Mouse (Mus musculus): Measurements from ENCODE around the gene Ccna1. TPM values are rescaled to one million over a fixed set of nuclear protein-coding genes. Genes with fewer than 3 reads are reported as not detected.

The Ccna1 gene
- polyA plus RNA-seq, 1 experiment from 2014 or later, result 2.9 TPM

DNA sequence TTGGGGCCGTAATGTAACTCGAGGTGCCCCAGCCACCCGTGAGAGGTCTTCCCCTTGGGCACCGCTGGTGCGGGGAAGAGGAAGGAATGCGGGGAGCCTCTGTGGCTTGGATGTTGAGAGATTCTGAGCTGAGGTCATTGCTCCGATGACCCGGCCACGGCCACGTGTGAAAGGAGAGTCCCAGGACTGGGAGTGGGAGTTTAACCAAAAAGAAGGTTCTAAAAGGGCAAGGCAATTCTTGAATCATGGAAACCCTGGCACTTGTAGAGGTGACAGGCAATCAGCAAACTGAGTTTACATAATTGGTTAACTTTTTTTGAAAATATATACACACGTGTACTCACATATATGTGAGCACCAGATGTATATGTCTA is 433 bp upstream of the Ccna1 start:
- peaks cover 62% of the 10 kb centered on the region for H3K27me3 ChIP-seq (ENCODE audit: insufficient read depth, poor library complexity, severe bottlenecking)
- H3K27ac ChIP-seq, result peak overlapping the region; percentile 82
- 7% methylated on average over 11 of the region's 11 CpGs for WGBS
- DNase-seq (ENCODE audit: low spot score), result no peak
- peak overlapping the region; percentile 76 for H3K4me3 ChIP-seq
- no peaks in the 10 kb centered on the region for H3K36me3 ChIP-seq
- peaks cover 19% of the 10 kb centered on the region for H3K4me1 ChIP-seq (replicated peaks)
- H3K9me3 ChIP-seq, result no peaks in the 10 kb centered on the region

- Histone ChIP-seq H3K4me3 (peak overlapping the region; percentile 76), H3K9me3 (no peaks in the 10 kb centered on the region), H3K27me3 (ENCODE audit: insufficient read depth, poor library complexity, severe bottlenecking) (peaks cover 61% of the 10 kb centered on the region), H3K4me1 (replicated peaks) (peaks cover 19% of the 10 kb centered on the region), H3K36me3 (no peaks in the 10 kb centered on the region), H3K27ac (peak overlapping the region; percentile 82)
- DNase-seq (ENCODE audit: low spot score), result no peak
- 52% methylated on average over 6 of the region's 6 CpGs for WGBS
Observed at GRCm38 (mm10) chr3:55054231-55054630, 1.1 kb downstream of the Ccna1 start.

- Histone ChIP-seq H3K4me1 (replicated peaks) (peaks cover 9% of the 10 kb centered on the region; the same call in 1 of the 2 replicates), H3K36me3 (no peaks in the 10 kb centered on the region), H3K9me3 (no peaks in the 10 kb centered on the region), H3K4me3 (no peak overlapping the region), H3K27ac (no peak overlapping the region), H3K27me3 (ENCODE audit: insufficient read depth, poor library complexity, severe bottlenecking) (no peaks in the 10 kb centered on the region)
- no peak for DNase-seq (ENCODE audit: low spot score)
- WGBS, result 79% methylated on average over 8 of the region's 8 CpGs
Observed at GRCm38 (mm10) chr3:55044601-55045370, 10.5 kb downstream of the Ccna1 start.

DNA sequence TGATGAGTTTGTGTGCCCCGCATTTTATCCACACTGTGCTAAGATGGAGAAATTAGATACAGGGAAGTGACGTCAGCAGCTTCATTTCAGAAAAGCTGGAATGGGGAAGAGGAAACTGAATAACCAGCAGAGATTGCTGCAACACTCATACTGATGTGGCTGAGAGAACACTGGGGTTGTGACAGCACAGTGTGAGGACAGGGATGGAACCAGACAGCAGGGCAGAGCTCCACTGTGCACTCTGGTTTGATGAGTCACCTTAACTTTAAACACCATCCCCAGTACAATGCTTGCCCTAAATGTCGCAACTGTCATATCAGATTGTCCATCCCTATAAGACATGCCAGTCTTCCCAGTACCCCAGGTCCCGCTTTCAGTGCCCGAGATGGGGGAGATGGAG is 17.7 kb downstream of the Ccna1 start:
- H3K4me1 ChIP-seq (replicated peaks), result peaks cover 3% of the 10 kb centered on the region; the same call in 1 of the 2 replicates
- H3K9me3 ChIP-seq, result no peaks in the 10 kb centered on the region
- H3K27me3 ChIP-seq (ENCODE audit: insufficient read depth, poor library complexity, severe bottlenecking), result no peaks in the 10 kb centered on the region
- 91% methylated on average over 5 of the region's 5 CpGs for WGBS
- no peak overlapping the region for H3K27ac ChIP-seq
- no peaks in the 10 kb centered on the region for H3K36me3 ChIP-seq
- H3K4me3 ChIP-seq, result no peak overlapping the region
- DNase-seq (ENCODE audit: low spot score), result no peak

DNA sequence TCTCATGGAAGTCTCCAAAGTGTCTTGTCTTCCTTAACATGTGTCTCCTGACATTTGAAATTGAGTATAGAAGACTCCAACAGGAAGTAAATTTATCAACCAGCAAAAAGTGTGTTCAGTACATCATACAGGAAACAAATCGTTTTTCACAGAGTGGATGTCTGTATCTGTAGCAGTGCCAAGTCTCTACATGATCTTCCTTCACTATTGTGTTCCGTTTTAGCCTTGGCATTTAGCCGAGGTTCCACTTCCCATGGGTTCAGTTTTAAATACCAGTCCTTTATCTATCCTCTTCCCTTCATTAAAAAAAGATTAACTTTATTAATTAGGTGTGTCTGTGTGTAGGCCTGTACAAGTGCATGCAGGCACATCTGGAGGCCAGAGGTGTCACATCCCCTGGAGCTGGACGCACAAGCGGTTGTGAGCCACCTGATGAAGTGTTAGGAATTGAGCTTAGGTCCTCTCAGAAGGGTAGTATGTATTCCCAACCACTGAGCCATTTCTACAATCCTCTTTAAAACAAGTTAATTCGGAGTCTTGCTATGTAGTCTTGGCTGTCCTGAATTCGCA is 27.9 kb downstream of the Ccna1 start:
- no peak for DNase-seq (ENCODE audit: low spot score)
- no peak overlapping the region for H3K27ac ChIP-seq
- no peak overlapping the region for H3K4me3 ChIP-seq
- peaks cover 15% of the 10 kb centered on the region for H3K4me1 ChIP-seq (replicated peaks)
- H3K36me3 ChIP-seq, result no peaks in the 10 kb centered on the region
- H3K27me3 ChIP-seq (ENCODE audit: insufficient read depth, poor library complexity, severe bottlenecking), result no peaks in the 10 kb centered on the region
- H3K9me3 ChIP-seq, result peaks cover under 1% of the 10 kb centered on the region; the same call in 1 of the 2 replicates
- 89% methylated on average over 7 of the region's 7 CpGs for WGBS

- Histone ChIP-seq H3K27ac (no peak overlapping the region), H3K4me1 (replicated peaks) (peaks cover 15% of the 10 kb centered on the region), H3K36me3 (no peaks in the 10 kb centered on the region), H3K9me3 (peaks cover 5% of the 10 kb centered on the region; the same call in 1 of the 2 replicates), H3K4me3 (no peak overlapping the region), H3K27me3 (ENCODE audit: insufficient read depth, poor library complexity, severe bottlenecking) (no peaks in the 10 kb centered on the region)
- WGBS, result 81% methylated on average over 3 of the region's 3 CpGs
- no peak for DNase-seq (ENCODE audit: low spot score)
Observed at GRCm38 (mm10) chr3:55025502-55025901, 29.8 kb downstream of the Ccna1 start.

GRCm38 (mm10) chr3:55023347-55023746 is 32.0 kb downstream of the Ccna1 start:
- Histone ChIP-seq H3K27me3 (ENCODE audit: insufficient read depth, poor library complexity, severe bottlenecking) (no peaks in the 10 kb centered on the region), H3K36me3 (no peaks in the 10 kb centered on the region), H3K9me3 (peaks cover 5% of the 10 kb centered on the region; the same call in 1 of the 2 replicates), H3K4me1 (replicated peaks) (peaks cover 15% of the 10 kb centered on the region), H3K27ac (no peak overlapping the region), H3K4me3 (no peak overlapping the region)
- DNase-seq (ENCODE audit: low spot score), result no peak
- WGBS, result 100% methylated on average over 1 of the region's 1 CpGs

DNA sequence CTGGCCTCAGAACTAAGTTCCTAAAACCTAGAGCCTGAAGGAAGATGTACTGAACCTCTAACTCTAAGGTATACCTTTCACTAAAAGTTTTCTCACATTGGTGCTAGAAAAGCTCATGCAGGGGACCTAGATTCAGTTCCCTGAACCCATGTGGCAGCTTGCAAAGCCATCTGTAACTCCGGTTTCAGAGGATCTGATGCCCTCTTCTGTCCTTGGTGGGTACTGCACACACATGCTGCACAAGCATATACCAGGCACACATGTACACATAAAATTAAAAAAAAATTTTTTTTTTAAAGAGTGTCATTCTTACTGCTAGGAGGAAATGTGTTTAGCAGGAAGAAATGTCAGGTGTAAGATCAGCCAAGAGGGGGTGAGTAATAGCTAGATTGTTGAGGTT is 33.1 kb downstream of the Ccna1 start:
- no peak overlapping the region for H3K4me3 ChIP-seq
- H3K4me1 ChIP-seq (replicated peaks), result peaks cover 9% of the 10 kb centered on the region
- 93% methylated on average over 1 of the region's 1 CpGs for WGBS
- no peaks in the 10 kb centered on the region for H3K36me3 ChIP-seq
- no peak for DNase-seq (ENCODE audit: low spot score)
- H3K27me3 ChIP-seq (ENCODE audit: insufficient read depth, poor library complexity, severe bottlenecking), result no peaks in the 10 kb centered on the region
- no peak overlapping the region for H3K27ac ChIP-seq
- H3K9me3 ChIP-seq, result peaks cover 5% of the 10 kb centered on the region; the same call in 1 of the 2 replicates

- Histone ChIP-seq H3K4me3 (no peak overlapping the region), H3K27me3 (ENCODE audit: insufficient read depth, poor library complexity, severe bottlenecking) (no peaks in the 10 kb centered on the region)
- 70% methylated on average over 4 of the region's 4 CpGs for WGBS
Observed at GRCm38 (mm10) chr3:55012536-55012935, 42.8 kb downstream of the Ccna1 start.

DNA sequence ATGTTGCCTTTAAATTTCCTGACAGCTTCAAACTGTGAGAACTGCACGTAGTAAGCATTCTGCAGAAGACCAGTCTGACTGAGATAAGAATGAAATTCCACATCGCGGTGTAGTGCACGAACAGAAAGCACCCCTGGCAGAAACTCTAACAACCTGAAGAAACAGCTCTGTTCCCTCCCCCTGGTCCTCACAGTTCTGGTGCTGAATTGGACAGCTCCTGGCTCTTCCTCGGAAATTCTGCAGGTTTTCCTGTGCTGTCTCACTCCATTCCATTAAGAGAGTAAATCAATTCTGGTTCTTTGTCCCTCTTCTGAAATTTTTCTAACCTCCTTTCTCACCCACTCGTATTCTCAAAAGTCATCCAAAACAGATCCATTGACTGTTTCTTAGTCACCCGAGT is 43.6 kb downstream of the Ccna1 start:
- no peaks in the 10 kb centered on the region for H3K36me3 ChIP-seq
- WGBS, result 31% methylated on average over 7 of the region's 7 CpGs
- H3K27ac ChIP-seq, result no peak overlapping the region
- no peak for DNase-seq (ENCODE audit: low spot score)
- H3K9me3 ChIP-seq, result no peaks in the 10 kb centered on the region
- H3K27me3 ChIP-seq (ENCODE audit: insufficient read depth, poor library complexity, severe bottlenecking), result no peaks in the 10 kb centered on the region
- H3K4me1 ChIP-seq (replicated peaks), result peaks cover 5% of the 10 kb centered on the region; the same call in 1 of the 2 replicates
- no peak overlapping the region for H3K4me3 ChIP-seq

More at GRCm38 (mm10) chr3:55012536-55012935, 42.8 kb downstream of the Ccna1 start:
- Histone ChIP-seq H3K9me3 (no peaks in the 10 kb centered on the region), H3K36me3 (no peaks in the 10 kb centered on the region), H3K4me1 (replicated peaks) (peaks cover 5% of the 10 kb centered on the region; the same call in 1 of the 2 replicates), H3K27ac (no peak overlapping the region)
- no peak for DNase-seq (ENCODE audit: low spot score)

DNA sequence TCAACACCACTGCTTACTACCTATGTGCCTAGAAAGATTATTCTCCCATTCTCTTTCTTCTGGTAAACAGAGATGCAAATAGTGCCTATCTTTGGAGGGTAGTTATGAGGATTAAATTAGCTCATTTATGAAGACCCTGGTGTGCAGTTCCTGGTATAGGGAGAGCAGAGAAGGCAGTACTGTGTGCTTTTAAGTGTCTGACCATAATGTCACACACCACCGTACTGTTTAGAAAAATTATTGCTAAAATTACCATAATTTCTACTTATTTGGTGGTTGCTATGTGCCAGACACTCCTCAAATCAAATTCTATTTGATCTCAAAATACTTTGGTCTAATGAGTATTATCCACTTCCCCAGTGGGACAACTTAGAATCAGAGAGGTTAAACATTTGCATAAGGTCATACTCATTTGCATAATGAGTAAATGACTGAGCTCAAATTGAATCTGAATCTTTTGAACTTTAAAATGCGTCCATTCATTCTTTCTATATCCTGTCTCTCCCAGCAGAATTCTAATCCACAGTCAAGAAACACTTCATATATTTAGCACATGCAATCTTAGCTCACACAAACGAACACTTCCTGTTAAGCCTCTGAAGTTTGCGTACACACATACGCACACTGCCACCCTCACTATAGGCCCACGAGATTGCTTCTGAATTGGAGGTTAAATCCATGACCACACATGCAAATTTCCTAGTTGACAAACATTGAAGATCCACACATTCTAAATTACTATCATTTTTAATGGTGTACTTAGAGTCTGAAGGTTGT is 46.1 kb downstream of the Ccna1 start:
- Histone ChIP-seq H3K4me3 (no peak overlapping the region), H3K27me3 (ENCODE audit: insufficient read depth, poor library complexity, severe bottlenecking) (no peaks in the 10 kb centered on the region), H3K9me3 (no peaks in the 10 kb centered on the region), H3K36me3 (no peaks in the 10 kb centered on the region), H3K27ac (no peak overlapping the region), H3K4me1 (replicated peaks) (peaks cover 5% of the 10 kb centered on the region; the same call in 1 of the 2 replicates)
- no peak for DNase-seq (ENCODE audit: low spot score)
- WGBS, result 70% methylated on average over 6 of the region's 6 CpGs

DNA sequence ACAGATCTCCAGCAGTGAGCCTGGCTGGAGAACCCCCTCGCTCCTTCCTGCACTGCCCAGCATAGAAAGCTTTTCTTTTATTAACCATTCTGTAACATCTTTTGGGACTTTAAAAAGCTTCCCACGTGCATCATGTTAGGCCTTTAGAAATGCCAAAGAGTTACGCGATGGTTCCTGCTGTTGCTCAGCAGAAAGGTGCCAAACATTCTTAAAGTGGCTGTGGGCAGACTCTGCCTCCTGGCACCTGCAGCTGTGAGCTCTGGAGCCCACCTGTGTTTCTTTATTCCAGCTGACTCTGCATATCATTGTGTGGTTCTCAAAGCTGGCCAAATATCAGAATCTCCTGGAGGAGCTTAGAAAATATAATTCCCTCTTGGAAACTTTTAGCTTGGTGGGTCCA is 51.3 kb downstream of the Ccna1 start:
- 0 out of 2 replicates have a peak, but pooled peaks cover under 1% of the 10 kb centered on the region for H3K4me1 ChIP-seq (replicated peaks)
- H3K36me3 ChIP-seq, result no peaks in the 10 kb centered on the region
- H3K9me3 ChIP-seq, result no peaks in the 10 kb centered on the region
- 63% methylated on average over 4 of the region's 4 CpGs for WGBS
- H3K27me3 ChIP-seq (ENCODE audit: insufficient read depth, poor library complexity, severe bottlenecking), result no peaks in the 10 kb centered on the region
- no peak for DNase-seq (ENCODE audit: low spot score)
- no peak overlapping the region for H3K27ac ChIP-seq
- H3K4me3 ChIP-seq, result no peak overlapping the region

DNA sequence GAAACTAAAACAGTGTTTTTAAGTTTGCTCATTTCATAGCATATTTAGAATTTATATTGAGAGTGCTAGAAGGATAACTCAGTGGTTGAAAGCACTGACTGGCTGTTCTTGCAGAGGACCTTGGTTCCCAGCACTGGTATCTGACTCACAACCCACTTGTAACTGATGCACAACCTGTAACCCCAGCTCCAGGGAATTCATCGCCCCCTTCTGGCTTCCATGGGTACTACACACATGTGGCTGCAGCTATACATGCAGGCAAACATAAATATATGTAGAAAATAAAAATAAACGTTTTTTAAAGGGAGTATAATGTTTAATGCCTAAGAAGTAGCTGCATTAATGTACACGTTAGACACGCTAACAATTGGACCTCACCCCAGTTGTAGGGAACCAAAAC is 53.6 kb downstream of the Ccna1 start:
- Histone ChIP-seq H3K4me3 (no peak overlapping the region), H3K27ac (no peak overlapping the region), H3K36me3 (no peaks in the 10 kb centered on the region), H3K27me3 (ENCODE audit: insufficient read depth, poor library complexity, severe bottlenecking) (no peaks in the 10 kb centered on the region), H3K9me3 (no peaks in the 10 kb centered on the region), H3K4me1 (replicated peaks) (no peaks in the 10 kb centered on the region)
- no peak for DNase-seq (ENCODE audit: low spot score)
- 69% methylated on average over 4 of the region's 4 CpGs for WGBS
